In the genomic region with DNA sequence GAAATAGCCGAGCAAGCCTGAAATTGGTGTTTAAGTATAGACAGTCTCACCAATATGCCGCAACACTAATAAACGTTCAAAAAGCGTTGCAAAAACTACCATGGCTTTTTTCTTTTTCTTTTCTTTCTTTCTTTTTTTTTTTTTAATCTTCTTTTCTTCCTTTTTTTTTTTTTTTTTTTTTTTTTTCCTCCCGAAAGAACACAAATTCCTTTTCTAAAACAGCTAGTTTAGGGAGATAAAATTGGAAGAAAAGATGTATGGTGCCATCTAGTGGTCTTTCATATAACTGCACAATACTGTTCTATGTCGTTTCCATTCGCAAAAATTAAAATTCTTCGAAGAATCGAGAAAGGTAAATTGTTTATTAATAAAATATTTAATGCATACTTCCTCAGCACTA, we compare ENCODE assay signal across 12 mouse cellular contexts. TPM values are rescaled to one million over a fixed set of nuclear protein-coding genes. Genes with fewer than 3 reads are reported as not detected.
DNase-seq lines count a peak whose midpoint lies in the region; ATAC-seq and TF ChIP-seq lines count a peak whose summit lies in the region.
"Had no signal": no experiment of that assay in that cellular context is flagged by ENCODE, and none has a peak within 500 bp of the region (broad histone marks: within the 10 kb centered on the region; RNA-seq: fewer than 3 reads in every experiment).

No protein-coding gene starts in this region.

- H3K27ac ChIP-seq in hindbrain, postnatal 0 days = no peak overlapping the region
- no peak overlapping the region for H3K27ac ChIP-seq in hindbrain, embryonic 16.5 days (ENCODE audit: low read depth, low read length)
- H3K27ac ChIP-seq: forebrain, embryonic 15.5 days; liver, embryonic 15.5 days had no signal

- no peaks in the 10 kb centered on the region for H3K36me3 ChIP-seq in hindbrain, postnatal 0 days (ENCODE audit: insufficient read depth, low read length)
- no peaks in the 10 kb centered on the region for H3K36me3 ChIP-seq in hindbrain, embryonic 16.5 days (ENCODE audit: control insufficient read depth, insufficient read depth, low read length)
- no peaks in the 10 kb centered on the region for H3K36me3 ChIP-seq in E14TG2a.4 (ENCODE audit: insufficient read depth, low read length)
- H3K36me3 ChIP-seq: forebrain, embryonic 15.5 days; liver, embryonic 15.5 days had no signal

- no peaks in the 10 kb centered on the region for H3K4me1 ChIP-seq in hindbrain, postnatal 0 days (ENCODE audit: insufficient read depth, low read length)
- no peaks in the 10 kb centered on the region for H3K4me1 ChIP-seq in hindbrain, embryonic 16.5 days (ENCODE audit: control insufficient read depth, insufficient read depth, low read depth, low read length)
- no peaks in the 10 kb centered on the region for H3K4me1 ChIP-seq in E14TG2a.4 (replicated peaks; ENCODE audit: low read depth, low read length)
- H3K4me1 ChIP-seq: liver, embryonic 15.5 days had no signal

- TF ChIP-seq CTCF in hindbrain, postnatal 0 days (IDR thresholded peaks at IDR 0.05; ENCODE audit: low read depth) = peak; percentile 67
- peak; percentile 61 for TF ChIP-seq CTCF in E14TG2a.4 (conservative IDR thresholded peaks at IDR 0.05; ENCODE audit: low read length)

- no peak for ATAC-seq in hindbrain, postnatal 0 days
- ATAC-seq in hindbrain, embryonic 16.5 days = no peak
- ATAC-seq: forebrain, embryonic 15.5 days had no signal

- no peak overlapping the region for H3K9ac ChIP-seq in hindbrain, postnatal 0 days (replicated peaks; ENCODE audit: low read length)
- no peak overlapping the region for H3K9ac ChIP-seq in hindbrain, embryonic 16.5 days (ENCODE audit: low read depth, low read length)
- H3K9ac ChIP-seq: forebrain, embryonic 15.5 days; liver, embryonic 15.5 days had no signal

- H3K9me3 ChIP-seq in hindbrain, postnatal 0 days (ENCODE audit: low read length) = no peaks in the 10 kb centered on the region
- no peaks in the 10 kb centered on the region for H3K9me3 ChIP-seq in hindbrain, embryonic 16.5 days (ENCODE audit: control insufficient read depth, low read length)
- H3K9me3 ChIP-seq in E14TG2a.4 (ENCODE audit: low read length) = peaks cover 11% of the 10 kb centered on the region
- H3K9me3 ChIP-seq: forebrain, embryonic 15.5 days; liver, embryonic 15.5 days had no signal

- peak; percentile 70 for DNase-seq in hindbrain, postnatal 0 days (ENCODE audit: low spot score)
- DNase-seq in 3T3-L1 (ENCODE audit: low read depth, low spot score) = peak; percentile 70
- DNase-seq in embryo, embryonic 11 days = peak; percentile 52
- no peak for DNase-seq in spleen, postnatal 4 days (ENCODE audit: low spot score in 2 of 2)
- DNase-seq in heart, adult 11 months = no peak
- DNase-seq in right cerebral cortex, postnatal 25 days = no peak
- DNase-seq: adrenal gland, adult 8-10 months had no signal

- H3K27me3 ChIP-seq in hindbrain, postnatal 0 days (ENCODE audit: insufficient read depth, low read length) = no peaks in the 10 kb centered on the region
- H3K27me3 ChIP-seq in hindbrain, embryonic 16.5 days (replicated peaks; ENCODE audit: control insufficient read depth, insufficient read depth, low read length) = no peaks in the 10 kb centered on the region
- H3K27me3 ChIP-seq in E14TG2a.4 (ENCODE audit: insufficient read depth, low read length) = peaks cover 3% of the 10 kb centered on the region
- H3K27me3 ChIP-seq: forebrain, embryonic 15.5 days; liver, embryonic 15.5 days had no signal

- peak overlapping the region; percentile 30; the same call in 1 of the 2 replicates for H3K4me2 ChIP-seq in hindbrain, postnatal 0 days (ENCODE audit: low read depth, low read length)
- H3K4me2 ChIP-seq in hindbrain, embryonic 16.5 days (ENCODE audit: low read length) = no peak overlapping the region
- H3K4me2 ChIP-seq: forebrain, embryonic 15.5 days; liver, embryonic 15.5 days had no signal

- H3K4me3 ChIP-seq in hindbrain, postnatal 0 days (ENCODE audit: low read length) = no peak overlapping the region
- H3K4me3 ChIP-seq in hindbrain, embryonic 16.5 days (ENCODE audit: low read length) = no peak overlapping the region
- no peak overlapping the region for H3K4me3 ChIP-seq in E14TG2a.4 (replicated peaks; ENCODE audit: low read length)
- H3K4me3 ChIP-seq: forebrain, embryonic 15.5 days; liver, embryonic 15.5 days had no signal

- 36% methylated on average over 9 of the region's 9 CpGs for WGBS in hindbrain, postnatal 0 days
- WGBS in hindbrain, embryonic 16.5 days = 43% methylated on average over 9 of the region's 9 CpGs

RNA-seq across cellular contexts. Expression of gene Gcg, which starts 25.4 kb away (rescaled TPM):
- 0.29 and 0.42 TPM in 2 replicates for total RNA-seq in hindbrain, postnatal 0 days (2014; rRNA removed)
- 1.1 and 1.9 TPM in 2 replicates for polyA plus RNA-seq in hindbrain, postnatal 0 days (2015; fragmentation: Nextera tagmentation; extraction: Ambion mirVana)
- polyA plus RNA-seq in hindbrain, embryonic 16.5 days (2015; fragmentation: Nextera tagmentation; extraction: Ambion mirVana) = 0.24 TPM in 2 replicates
- total RNA-seq: adrenal gland, adult 8-10 months had no signal
- polyA plus RNA-seq: kidney, embryonic 14.5 days; liver, embryonic 15.5 days had no signal

RNA-seq across cellular contexts. Expression of gene Dpp4, which starts 46.0 kb away (rescaled TPM):
- 2.2 and 5.0 TPM in 2 replicates for total RNA-seq in hindbrain, postnatal 0 days (2014; rRNA removed)
- polyA plus RNA-seq in hindbrain, postnatal 0 days (2015; fragmentation: Nextera tagmentation; extraction: Ambion mirVana) = 2.3 and 3.2 TPM in 2 replicates
- polyA plus RNA-seq in hindbrain, embryonic 16.5 days (2015; fragmentation: Nextera tagmentation; extraction: Ambion mirVana) = 2.0 and 2.5 TPM in 2 replicates

Comparison
In these comparisons a context has a peak if more than half of its experiments do, and no peak if none do; other contexts are left out.
1. DNase-seq: peak in hindbrain, postnatal 0 days (single experiment), 3T3-L1 (single experiment) and embryo, embryonic 11 days (single experiment); none in spleen, postnatal 4 days (0 of 2), heart, adult 11 months (single experiment) and right cerebral cortex, postnatal 25 days (single experiment).